Comparison of ENCODE assay signal across 8 mouse cellular contexts in the genomic region with DNA sequence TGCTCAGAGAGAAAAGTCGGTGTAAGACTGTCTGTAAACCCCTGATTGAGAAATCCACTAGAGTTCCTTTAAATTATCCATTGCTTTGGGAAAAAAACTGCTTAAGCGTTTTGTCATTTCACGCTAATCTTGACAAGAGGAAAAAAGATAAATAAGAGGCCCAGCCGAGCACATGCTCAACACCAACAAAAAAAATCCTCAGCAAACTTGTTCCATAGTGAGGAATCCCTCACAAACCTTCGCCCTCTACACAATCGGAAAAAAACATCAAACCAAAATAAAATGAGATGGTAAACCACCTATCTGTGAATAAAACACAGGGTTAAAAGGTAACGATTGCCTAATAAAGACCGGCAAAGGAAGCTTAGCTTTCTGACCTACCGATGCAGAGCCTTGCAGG. TPM values are rescaled to one million over a fixed set of nuclear protein-coding genes. Genes with fewer than 3 reads are reported as not detected.
DNase-seq lines count a peak whose midpoint lies in the region; ATAC-seq and TF ChIP-seq lines count a peak whose summit lies in the region.

No protein-coding gene starts in this region.

- DNase-seq in liver, adult 2 months (ENCODE audit: extremely low read depth, low read depth, low spot score): no peak
- no peak for DNase-seq in liver
- no peak for DNase-seq in ovary, postnatal 10 days (ENCODE audit: low spot score)
- no peak for DNase-seq in cerebellum, adult 9-10 months
- DNase-seq in cerebellum, postnatal 36 days: no peak

- H3K4me1 ChIP-seq in liver, adult 2 months (ENCODE audit: control insufficient read depth, insufficient read depth, low read length): peaks cover 22% of the 10 kb centered on the region
- H3K4me1 ChIP-seq in embryonic facial prominence, embryonic 12.5 days: peaks cover 10% of the 10 kb centered on the region; the same call in 1 of the 2 replicates
- peaks cover 9% of the 10 kb centered on the region for H3K4me1 ChIP-seq in intestine, embryonic 16.5 days (ENCODE audit: control insufficient read depth, insufficient read depth, low read length)
- peaks cover 20% of the 10 kb centered on the region for H3K4me1 ChIP-seq in neural tube, embryonic 13.5 days (replicated peaks)

- H3K4me2 ChIP-seq in embryonic facial prominence, embryonic 12.5 days (replicated peaks): peak overlapping the region; percentile 72
- H3K4me2 ChIP-seq in intestine, embryonic 16.5 days (ENCODE audit: low read depth, low read length): peak overlapping the region; percentile 54
- H3K4me2 ChIP-seq in neural tube, embryonic 13.5 days: peak overlapping the region; percentile 73

- TF ChIP-seq CTCF in liver, adult 2 months (IDR thresholded peaks at IDR 0.05; ENCODE audit: low read depth, low read length): no peak

- WGBS in liver, adult 2 months: 3% methylated on average over 9 of the region's 9 CpGs
- 24% methylated on average over 9 of the region's 9 CpGs for WGBS in embryonic facial prominence, embryonic 12.5 days
- 7% methylated on average over 9 of the region's 9 CpGs for whole genome bisulfite sequencing in intestine, embryonic 16.5 days
- WGBS in neural tube, embryonic 13.5 days: 22% methylated on average over 9 of the region's 9 CpGs

- no peak for TF ChIP-seq POLR2A in liver, adult 2 months (IDR thresholded peaks at IDR 0.05; ENCODE audit: extremely low read depth, insufficient read depth, low read length)

- H3K79me2 ChIP-seq in liver, adult 2 months (ENCODE audit: control insufficient read depth, insufficient read depth, low read length): peaks cover 17% of the 10 kb centered on the region; the same call in 1 of the 2 replicates

- H3K27ac ChIP-seq in liver, adult 2 months (replicated peaks; ENCODE audit: insufficient read depth, low read depth, low read length): peak overlapping the region; percentile 99
- no peak overlapping the region; the same call in 1 of the 2 replicates for H3K27ac ChIP-seq in embryonic facial prominence, embryonic 12.5 days
- no peak overlapping the region; the same call in 1 of the 2 replicates for H3K27ac ChIP-seq in intestine, embryonic 16.5 days (ENCODE audit: low read length)
- H3K27ac ChIP-seq in neural tube, embryonic 13.5 days (replicated peaks): no peak overlapping the region

- peak overlapping the region; percentile 94 for H3K4me3 ChIP-seq in liver, adult 2 months (ENCODE audit: insufficient read depth, low read depth, low read length)
- H3K4me3 ChIP-seq in embryonic facial prominence, embryonic 12.5 days: peak overlapping the region; percentile 85
- H3K4me3 ChIP-seq in intestine, embryonic 16.5 days (ENCODE audit: low read length): peak overlapping the region; percentile 89
- peak overlapping the region; percentile 83 for H3K4me3 ChIP-seq in neural tube, embryonic 13.5 days

- peaks cover 10% of the 10 kb centered on the region for H3K36me3 ChIP-seq in liver, adult 2 months (ENCODE audit: control insufficient read depth, insufficient read depth, low read length)
- H3K36me3 ChIP-seq in embryonic facial prominence, embryonic 12.5 days: peaks cover 23% of the 10 kb centered on the region
- peaks cover 2% of the 10 kb centered on the region; the same call in 1 of the 2 replicates for H3K36me3 ChIP-seq in intestine, embryonic 16.5 days (ENCODE audit: control insufficient read depth, insufficient read depth, low read length)
- peaks cover 23% of the 10 kb centered on the region for H3K36me3 ChIP-seq in neural tube, embryonic 13.5 days

- no peaks in the 10 kb centered on the region for H3K9me3 ChIP-seq in embryonic facial prominence, embryonic 12.5 days
- H3K9me3 ChIP-seq in intestine, embryonic 16.5 days (ENCODE audit: control insufficient read depth, low read length): no peaks in the 10 kb centered on the region
- no peaks in the 10 kb centered on the region for H3K9me3 ChIP-seq in neural tube, embryonic 13.5 days

- no peak for ATAC-seq in embryonic facial prominence, embryonic 12.5 days (ENCODE audit: insufficient number of reproducible peaks, insufficient read depth, low FRiP score, low TSS enrichment)
- no peak for ATAC-seq in intestine, embryonic 16.5 days
- no peak for ATAC-seq in neural tube, embryonic 13.5 days (ENCODE audit: low read depth)

- peak overlapping the region; percentile 44 for H3K9ac ChIP-seq in liver, adult 2 months (ENCODE audit: low read depth, low read length)
- peak overlapping the region; percentile 86 for H3K9ac ChIP-seq in embryonic facial prominence, embryonic 12.5 days
- peak overlapping the region; percentile 92 for H3K9ac ChIP-seq in intestine, embryonic 16.5 days (ENCODE audit: low read depth, low read length)
- H3K9ac ChIP-seq in neural tube, embryonic 13.5 days: peak overlapping the region; percentile 89

- H3K27me3 ChIP-seq in liver, adult 2 months (ENCODE audit: control insufficient read depth, insufficient read depth, low read length): no peaks in the 10 kb centered on the region
- no peaks in the 10 kb centered on the region for H3K27me3 ChIP-seq in embryonic facial prominence, embryonic 12.5 days
- no peaks in the 10 kb centered on the region for H3K27me3 ChIP-seq in intestine, embryonic 16.5 days (replicated peaks; ENCODE audit: control insufficient read depth, insufficient read depth, low read length)
- no peaks in the 10 kb centered on the region for H3K27me3 ChIP-seq in neural tube, embryonic 13.5 days

RNA-seq across cellular contexts. Expression of a gene that starts 1.1 kb away (rescaled TPM):
- 55.5 and 66.8 TPM in 2 replicates for total RNA-seq in liver, adult 2 months (2014; rRNA removed)
- polyA plus RNA-seq in liver, adult 2 months (2012; rRNA removed): 67.4 and 71.7 TPM in 2 replicates
- 49.6 and 59.5 TPM in 2 replicates for polyA plus RNA-seq in embryonic facial prominence, embryonic 12.5 days (2016; fragmentation: Nextera tagmentation; extraction: Ambion mirVana)
- polyA plus RNA-seq in intestine, embryonic 16.5 days (2015; fragmentation: Nextera tagmentation; extraction: Ambion mirVana): 36.3 and 36.6 TPM in 2 replicates
- 26.3 and 36.0 TPM in 2 replicates for polyA plus RNA-seq in neural tube, embryonic 13.5 days (2015; fragmentation: Nextera tagmentation; extraction: Ambion mirVana)

RNA-seq across cellular contexts. Expression of a gene that starts 16.4 kb away (rescaled TPM):
- not detected in 2 replicates for total RNA-seq in liver, adult 2 months (2014; rRNA removed)
- polyA plus RNA-seq in liver, adult 2 months (2012; rRNA removed): not detected in 2 replicates
- polyA plus RNA-seq in embryonic facial prominence, embryonic 12.5 days (2016; fragmentation: Nextera tagmentation; extraction: Ambion mirVana): 1.4 and 1.6 TPM in 2 replicates
- 0.28 and 0.36 TPM in 2 replicates for polyA plus RNA-seq in intestine, embryonic 16.5 days (2015; fragmentation: Nextera tagmentation; extraction: Ambion mirVana)
- 0.20 TPM in 1 of 2 replicates, not detected in the other for polyA plus RNA-seq in neural tube, embryonic 13.5 days (2015; fragmentation: Nextera tagmentation; extraction: Ambion mirVana)

RNA-seq across cellular contexts. Expression of a gene that starts 38.4 kb away (rescaled TPM):
- total RNA-seq in liver, adult 2 months (2014; rRNA removed): 24.7 and 25.3 TPM in 2 replicates
- 7.1 and 8.2 TPM in 2 replicates for polyA plus RNA-seq in liver, adult 2 months (2012; rRNA removed)
- 33.8 and 34.4 TPM in 2 replicates for polyA plus RNA-seq in embryonic facial prominence, embryonic 12.5 days (2016; fragmentation: Nextera tagmentation; extraction: Ambion mirVana)
- 36.8 and 38.2 TPM in 2 replicates for polyA plus RNA-seq in intestine, embryonic 16.5 days (2015; fragmentation: Nextera tagmentation; extraction: Ambion mirVana)
- polyA plus RNA-seq in neural tube, embryonic 13.5 days (2015; fragmentation: Nextera tagmentation; extraction: Ambion mirVana): 28.9 and 36.3 TPM in 2 replicates
